Mouse (Mus musculus): ENCODE data around the gene Chst8.

Gene Chst8

GRCm38 (mm10) chr7:34630211-34631085 lies 182.1 kb downstream of the Chst8 start:
- DNase-seq (ENCODE audit: low read depth, low spot score), result peak; percentile 89

GRCm38 (mm10) chr7:34629702-34630210 lies 182.8 kb downstream of the Chst8 start:
- no peak for DNase-seq (ENCODE audit: low read depth, low spot score)
